Mouse (Mus musculus) adrenal gland, adult 2 months (tissue): Measurements from ENCODE around the gene Vav2. TPM values are rescaled to one million over a fixed set of nuclear protein-coding genes. Genes with fewer than 3 reads are reported as not detected.
A peak's percentile ranks its signal among the peaks of the same experiment; 100 is the strongest.

ENCODE experiments used
- DNase-seq: peaks from one replicate; pipeline ENCODE4 v3.0.0; 2021
- polyA plus RNA-seq: library from polyadenylated mRNA; depleted of rRNA; stranded (reverse); fragments of >200 nt; gene quantifications from 2 replicates; pipeline ENCODE4 v1.2.3, GENCODE M21; 2012
- total RNA-seq, 2 experiments: library from RNA; stranded (reverse); gene quantifications; 2 replicates each; pipeline ENCODE4 v1.2.3; 2021

Gene Vav2
- total and polyA plus RNA-seq, 3 experiments: 20.1 to 30.9 (median 27.6) TPM

- DNase-seq: no peak
Measured at GRCm38 (mm10) chr2:27408194-27408593, 18.6 kb downstream of the Vav2 start.

- no peak for DNase-seq
Measured at GRCm38 (mm10) chr2:27406928-27407327, 19.9 kb downstream of the Vav2 start.

- DNase-seq: peak; percentile 50
Measured at GRCm38 (mm10) chr2:27405094-27405884, 21.5 kb downstream of the Vav2 start.

- peak; percentile 77 for DNase-seq
Measured at GRCm38 (mm10) chr2:27404375-27405093, 22.3 kb downstream of the Vav2 start.

GRCm38 (mm10) chr2:27401544-27401943 lies 25.3 kb downstream of the Vav2 start:
- DNase-seq: no peak

GRCm38 (mm10) chr2:27400083-27400482 lies 26.8 kb downstream of the Vav2 start:
- DNase-seq: no peak

GRCm38 (mm10) chr2:27396656-27397440 lies 30.0 kb downstream of the Vav2 start:
- DNase-seq: no peak

- no peak for DNase-seq
Measured at GRCm38 (mm10) chr2:27394158-27394832, 32.5 kb downstream of the Vav2 start.

GRCm38 (mm10) chr2:27392278-27392677 lies 34.6 kb downstream of the Vav2 start:
- peak; percentile 61 for DNase-seq

GRCm38 (mm10) chr2:27390775-27391174 lies 36.1 kb downstream of the Vav2 start:
- DNase-seq: peak; percentile 46

- no peak for DNase-seq
Measured at GRCm38 (mm10) chr2:27390325-27390724, 36.5 kb downstream of the Vav2 start.

- DNase-seq: no peak
Measured at GRCm38 (mm10) chr2:27389272-27390162, 37.3 kb downstream of the Vav2 start.

- no peak for DNase-seq
Measured at GRCm38 (mm10) chr2:27387209-27387608, 39.6 kb downstream of the Vav2 start.

- peak; percentile 70 for DNase-seq
Measured at GRCm38 (mm10) chr2:27381698-27382097, 45.1 kb downstream of the Vav2 start.

- DNase-seq: no peak
Measured at GRCm38 (mm10) chr2:27381254-27381653, 45.6 kb downstream of the Vav2 start.

GRCm38 (mm10) chr2:27377876-27378275 lies 49.0 kb downstream of the Vav2 start:
- DNase-seq: no peak

GRCm38 (mm10) chr2:27377164-27377563 lies 49.7 kb downstream of the Vav2 start:
- no peak for DNase-seq

GRCm38 (mm10) chr2:27375141-27375540 lies 51.7 kb downstream of the Vav2 start:
- no peak for DNase-seq

GRCm38 (mm10) chr2:27373349-27373748 lies 53.5 kb downstream of the Vav2 start:
- peak; percentile 83 for DNase-seq

- no peak for DNase-seq
Measured at GRCm38 (mm10) chr2:27371450-27371849, 55.4 kb downstream of the Vav2 start.

GRCm38 (mm10) chr2:27368980-27369379 lies 57.9 kb downstream of the Vav2 start:
- no peak for DNase-seq
